Mouse (Mus musculus) urinary bladder, adult 18-20 months (tissue): ENCODE results near the gene Mllt10.
A peak's percentile ranks its signal among the peaks of the same experiment; 100 is the strongest.

Source experiments
- DNase-seq, 2 experiments: peaks; one replicate each; pipeline ENCODE4 v3.0.0; 2022; ENCODE audit warnings: low spot score in 2 of 2, mixed read lengths in 2 of 2

The Mllt10 gene

GRCm38 (mm10) chr2:18051026-18051830 lies 3.8 kb upstream of the Mllt10 start:
- DNase-seq: no peak

GRCm38 (mm10) chr2:18051831-18052170 lies 3.2 kb upstream of the Mllt10 start:
- no peak for DNase-seq

DNA sequence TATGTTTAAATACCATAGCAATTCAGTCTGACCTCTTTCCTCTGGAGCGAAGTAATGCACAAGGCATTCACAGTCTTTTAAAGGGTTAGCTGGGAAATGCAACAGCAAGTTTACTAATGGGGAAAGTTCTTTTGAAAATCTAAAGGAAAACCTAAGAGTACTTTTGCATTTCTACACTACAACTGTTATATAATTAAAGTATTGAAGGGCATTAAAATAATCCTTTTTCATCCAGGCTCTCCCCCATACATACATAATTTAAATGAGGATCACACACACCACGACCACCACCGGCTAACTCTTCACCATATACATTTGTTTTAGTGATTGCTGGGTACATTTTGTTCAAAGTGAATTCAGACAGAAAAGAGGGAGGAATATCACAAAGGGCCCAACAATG lies 2.5 kb upstream of the Mllt10 start:
- no peak for DNase-seq

- DNase-seq: no peak
Measured at GRCm38 (mm10) chr2:18053243-18053950, 1.6 kb upstream of the Mllt10 start.

- DNase-seq: no peak
Measured at GRCm38 (mm10) chr2:18053951-18054530, 996 bp upstream of the Mllt10 start.

GRCm38 (mm10) chr2:18055929-18056785 lies 1.1 kb downstream of the Mllt10 start:
- DNase-seq: peak; percentile 94 to 95

DNA sequence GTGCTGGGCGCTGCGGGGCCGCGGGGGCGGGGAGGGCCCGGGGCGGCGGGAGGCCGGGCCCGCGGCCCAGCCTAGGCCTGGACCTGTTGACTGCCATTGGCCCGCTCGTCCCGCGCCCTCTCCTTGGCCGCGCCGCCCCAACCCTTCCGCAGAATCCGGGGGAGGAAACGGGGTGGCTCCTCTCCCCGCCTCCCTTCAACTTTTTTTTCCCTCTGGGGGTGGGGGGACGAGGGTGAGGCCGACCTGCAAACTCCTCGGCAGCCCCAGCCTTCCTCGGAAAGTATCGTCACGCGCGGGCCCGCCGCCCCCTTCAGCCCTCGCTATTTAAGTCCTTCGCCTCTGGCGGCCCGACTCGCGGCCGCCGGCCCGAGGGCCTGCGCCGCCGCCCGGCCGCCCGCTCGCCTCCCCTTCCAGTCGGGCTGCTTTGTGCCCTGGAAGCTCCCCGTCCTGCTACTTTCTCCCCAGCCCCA lies 1.8 kb downstream of the Mllt10 start:
- DNase-seq: peak; percentile 91 to 98

GRCm38 (mm10) chr2:18057336-18058145 lies 2.5 kb downstream of the Mllt10 start:
- DNase-seq: peak; percentile 58 to 71

DNA sequence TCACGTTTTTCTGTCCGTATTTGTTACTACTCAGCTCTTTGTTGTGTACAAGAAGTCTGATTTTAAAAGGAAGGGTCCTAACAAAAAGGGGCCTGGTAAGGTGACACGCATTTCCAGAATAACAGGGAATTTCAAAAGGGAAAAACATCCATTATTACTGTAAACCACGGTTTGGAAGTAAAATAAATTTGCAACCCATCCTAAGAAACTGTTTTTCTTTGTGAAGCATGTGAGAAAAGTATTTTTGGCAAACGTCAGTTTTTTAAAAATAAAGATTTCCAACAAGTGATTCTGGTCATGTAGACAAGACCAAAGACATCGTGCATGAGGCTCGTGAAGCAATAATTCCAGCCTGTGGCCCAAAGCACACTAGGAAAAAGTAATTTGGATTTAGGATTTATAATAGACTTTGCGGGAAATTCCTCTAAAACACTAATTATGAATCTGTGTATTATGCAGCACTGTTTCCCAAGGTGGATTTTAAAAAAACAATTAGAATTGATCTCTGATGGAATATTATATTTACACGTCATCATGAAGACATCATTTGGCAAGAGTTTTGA lies 3.2 kb downstream of the Mllt10 start:
- DNase-seq: no peak

GRCm38 (mm10) chr2:18059063-18059462 lies 4.0 kb downstream of the Mllt10 start:
- no peak for DNase-seq

DNA sequence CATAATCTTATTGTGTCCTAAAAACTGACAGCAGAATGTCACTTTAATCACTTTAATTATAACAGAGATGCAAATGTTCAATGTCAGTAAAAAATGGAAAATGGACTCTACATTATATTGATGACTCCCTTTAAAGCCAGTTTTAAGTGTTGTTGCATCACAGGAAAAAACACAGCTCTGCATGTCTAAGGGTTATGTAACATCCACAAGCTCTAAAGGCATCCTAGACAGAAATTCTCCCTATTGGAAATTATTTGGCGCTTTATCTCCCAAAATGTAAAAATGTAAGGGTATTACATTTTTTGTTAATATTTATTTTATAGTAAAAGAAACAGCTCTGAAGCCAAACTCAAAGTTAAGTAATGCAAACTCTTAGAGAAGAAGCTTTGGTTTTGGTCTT lies 4.9 kb downstream of the Mllt10 start:
- DNase-seq: no peak

GRCm38 (mm10) chr2:18060396-18060795 lies 5.4 kb downstream of the Mllt10 start:
- DNase-seq: no peak

- DNase-seq: peak; percentile 43 to 47
Measured at GRCm38 (mm10) chr2:18063763-18064251, 8.8 kb downstream of the Mllt10 start.

GRCm38 (mm10) chr2:18064356-18064858 lies 9.4 kb downstream of the Mllt10 start:
- peak; percentile 87 to 88 for DNase-seq

DNA sequence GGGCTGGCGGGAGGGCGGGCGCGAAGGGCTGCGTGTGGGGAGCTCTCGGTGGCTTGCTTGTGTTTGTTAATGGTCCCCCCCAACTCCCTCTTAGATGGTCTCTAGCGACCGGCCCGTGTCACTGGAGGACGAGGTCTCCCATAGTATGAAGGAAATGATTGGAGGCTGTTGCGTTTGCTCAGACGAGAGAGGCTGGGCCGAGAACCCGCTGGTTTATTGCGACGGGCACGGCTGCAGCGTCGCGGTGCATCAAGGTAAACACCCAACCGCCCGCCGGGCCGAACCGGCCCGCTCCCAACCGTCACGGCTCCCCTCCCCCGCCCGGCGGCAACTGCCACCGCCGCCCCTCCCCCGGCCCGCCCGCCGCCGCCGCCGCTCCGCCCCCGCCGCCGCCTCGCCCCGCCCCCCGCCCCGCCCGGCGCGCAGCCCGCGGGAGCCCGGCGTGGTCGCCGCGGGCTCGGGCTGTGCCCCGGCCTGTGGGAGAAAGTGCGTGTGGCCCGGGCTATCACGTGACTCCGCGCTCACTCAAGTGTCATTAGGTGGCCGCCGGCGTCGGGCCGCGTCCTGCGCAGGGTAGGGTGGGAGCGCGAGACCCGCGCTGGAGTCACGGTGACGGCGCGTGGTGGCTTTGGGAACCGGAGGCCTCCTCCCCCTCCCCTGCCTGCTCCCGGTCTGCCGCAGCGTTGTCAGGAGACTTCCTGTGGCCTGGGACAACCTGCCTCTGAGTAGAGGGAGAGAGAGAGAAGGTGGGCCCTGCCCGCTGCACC lies 10.1 kb downstream of the Mllt10 start:
- peak; percentile 60 to 68 for DNase-seq

DNA sequence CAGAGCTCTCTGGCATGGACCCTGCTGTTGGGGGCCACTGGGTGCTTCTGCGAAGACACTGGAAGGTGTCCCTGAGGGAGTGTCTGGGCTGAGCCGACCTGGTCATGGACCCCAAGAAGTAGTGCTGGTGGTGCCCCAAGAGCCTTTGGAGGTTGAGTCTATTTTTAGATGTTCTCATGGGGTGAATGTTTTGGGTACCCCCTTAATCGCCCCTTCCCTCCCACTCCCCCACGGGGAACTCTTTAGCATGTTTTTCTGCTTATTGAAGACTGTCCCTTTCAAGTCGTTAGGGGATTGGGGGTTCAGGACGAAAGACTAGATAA lies 10.6 kb downstream of the Mllt10 start:
- no peak for DNase-seq

GRCm38 (mm10) chr2:18066436-18066835 lies 11.4 kb downstream of the Mllt10 start:
- no peak for DNase-seq

DNA sequence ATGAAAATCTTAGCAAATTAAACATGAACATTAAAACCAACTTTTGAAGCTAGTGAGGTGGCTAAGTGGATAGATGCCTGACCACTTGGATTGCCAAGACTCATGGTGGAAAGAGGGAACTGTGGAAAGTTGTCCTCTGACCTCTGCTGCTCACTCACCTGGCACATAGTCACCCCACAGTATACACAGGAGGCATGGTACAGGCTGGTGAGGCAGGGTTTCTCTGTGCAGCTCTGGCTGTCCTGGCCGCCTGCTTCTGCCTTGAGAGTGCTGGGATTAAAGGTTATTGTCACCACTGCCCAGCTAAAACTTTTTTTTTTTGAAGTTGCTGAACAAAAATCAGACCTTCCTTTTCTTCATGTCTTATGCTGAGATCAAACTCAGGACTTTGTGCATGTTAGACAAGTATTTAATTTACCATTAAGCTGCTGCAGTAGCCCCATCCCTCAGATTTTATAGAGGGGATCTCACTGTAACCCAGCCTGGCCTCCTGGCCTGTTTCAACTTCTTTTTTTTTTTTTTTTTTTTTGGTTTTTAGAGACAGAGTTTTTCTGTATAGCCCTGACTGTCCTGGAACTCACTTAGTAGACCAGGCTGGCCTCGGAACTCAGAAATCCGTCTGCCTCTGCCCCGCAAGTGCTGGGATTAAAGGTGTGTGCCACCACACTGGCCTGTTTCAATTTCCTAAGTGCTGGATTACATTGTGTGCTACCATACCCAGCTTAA lies 13.2 kb downstream of the Mllt10 start:
- no peak for DNase-seq

DNA sequence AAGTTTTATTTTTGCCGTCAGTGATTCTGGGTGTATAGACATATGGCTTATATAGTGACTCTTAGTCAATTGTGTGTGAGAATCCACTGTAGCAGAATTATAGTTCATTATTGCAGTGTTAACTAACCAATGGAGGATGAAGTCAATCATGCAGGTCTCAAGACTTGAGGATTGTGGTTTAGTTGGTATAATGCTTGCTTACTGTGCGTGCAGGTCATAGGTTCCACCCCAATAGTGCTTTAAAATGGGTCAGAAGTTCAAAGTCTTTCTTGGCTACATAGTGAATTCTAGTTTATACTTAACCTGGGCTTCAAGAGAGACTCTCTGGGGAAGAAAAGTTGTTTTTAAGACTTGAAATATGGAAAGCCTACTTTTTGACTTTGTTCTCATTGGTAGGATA lies 16.9 kb downstream of the Mllt10 start:
- DNase-seq: no peak
